Mouse (Mus musculus) intestine, embryonic 14.5 days (tissue): ENCODE data around the gene Fat1. TPM values are rescaled to one million over a fixed set of nuclear protein-coding genes. Genes with fewer than 3 reads are reported as not detected.

ENCODE experiments used
- ATAC-seq: fragments of 200-750 bp; cut with Nextera tagmentation; replicated peaks from 2 replicates; pipeline ENCODE4 v1.8.0; 2017; ENCODE audit warnings: low read depth, moderate number of reproducible peaks, moderate TSS enrichment, moderate library complexity; ENCODE audit not compliant: low FRiP score, low TSS enrichment
- DNase-seq: peaks from one replicate; pipeline ENCODE4 v3.0.0-alpha.2; 2018; ENCODE audit warnings: low spot score
- H3K27ac ChIP-seq: fragments of 300-500 bp; sonication (generic); 2 replicates; pipeline ENCODE4 v1.5.1; 2014; ENCODE audit warnings: low read depth, mild to moderate bottlenecking, control low read depth
- H3K27me3 ChIP-seq: fragments of 300-500 bp; sonication (generic); replicated peaks from 2 replicates; pipeline ENCODE4 v1.6.1; 2014; ENCODE audit warnings: low read length, control low read depth; ENCODE audit not compliant: control insufficient read depth, insufficient read depth
- H3K36me3 ChIP-seq: fragments of 300-500 bp; sonication (generic); 2 replicates; pipeline ENCODE4 v1.6.1; 2014; ENCODE audit warnings: low read length, control low read depth; ENCODE audit not compliant: control insufficient read depth, insufficient read depth
- H3K4me1 ChIP-seq: fragments of 300-500 bp; sonication (generic); replicated peaks from 2 replicates; pipeline ENCODE4 v1.6.1; 2014; ENCODE audit warnings: low read length, control low read depth, mixed read lengths; ENCODE audit not compliant: control insufficient read depth, insufficient read depth
- H3K4me2 ChIP-seq: fragments of 300-500 bp; sonication (generic); 2 replicates; pipeline ENCODE4 v1.6.1; 2014; ENCODE audit warnings: low read length
- H3K4me3 ChIP-seq: fragments of 300-500 bp; sonication (generic); 2 replicates; pipeline ENCODE4 v1.5.1; 2014; ENCODE audit warnings: low read depth, low read length, control low read depth, mixed read lengths
- H3K9ac ChIP-seq: fragments of 300-500 bp; sonication (generic); 2 replicates; pipeline ENCODE4 v1.6.1; 2014; ENCODE audit warnings: mild to moderate bottlenecking, low read length
- H3K9me3 ChIP-seq: fragments of 300-500 bp; sonication (generic); 2 replicates; pipeline ENCODE4 v1.6.1; 2016; ENCODE audit warnings: low read length, control low read depth; ENCODE audit not compliant: control insufficient read depth
- WGBS: fragments of 180-500 bp; shearing (Covaris S2); extraction: QIAGEN DNeasy Blood & Tissue Kit; methylation state at CpG from one replicate; pipeline ENCODE4 v1.1.7; 2014; 5-methylcytosine and 5-hydroxymethylcytosine counted together
- polyA plus RNA-seq: library from polyadenylated mRNA; unstranded; fragments of >200 nt; fragmentation: Nextera tagmentation; extraction: Ambion mirVana; gene quantifications from 2 replicates; pipeline ENCODE4 v1.2.1, GENCODE M21; 2014

The Fat1 gene
- polyA plus RNA-seq, 1 experiment from 2014 or later, result 29.7 TPM

DNA sequence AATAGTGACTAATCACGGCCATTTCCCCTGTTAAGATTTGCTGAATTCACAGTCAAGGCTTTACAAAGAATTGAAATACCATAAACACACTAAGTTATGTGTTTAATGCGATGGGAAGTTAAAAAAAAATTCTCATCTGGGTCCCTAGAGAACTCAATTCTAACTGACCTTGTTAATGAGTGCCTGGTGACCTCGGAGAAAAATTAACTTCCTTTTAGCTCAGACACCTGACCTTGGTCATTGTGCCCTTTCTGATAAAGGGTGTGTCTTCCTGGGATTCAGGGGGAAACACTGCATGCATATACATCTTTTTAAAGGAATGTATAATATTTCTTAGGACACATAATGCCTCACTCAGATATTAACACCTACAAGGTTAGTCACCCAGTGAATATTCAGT lies 68.8 kb downstream of the Fat1 start:
- Histone ChIP-seq H3K4me1 (peaks cover 16% of the 10 kb centered on the region), H3K4me3 (no peak overlapping the region), H3K36me3 (peaks cover 11% of the 10 kb centered on the region; the same call in 1 of the 2 replicates), H3K9ac (no peak overlapping the region), H3K27ac (no peak overlapping the region), H3K27me3 (no peaks in the 10 kb centered on the region), H3K9me3 (no peaks in the 10 kb centered on the region), H3K4me2 (no peak overlapping the region)
- ATAC-seq (no peak), DNase-seq (no peak)
- 52% methylated on average over 3 of the region's 3 CpGs for WGBS

DNA sequence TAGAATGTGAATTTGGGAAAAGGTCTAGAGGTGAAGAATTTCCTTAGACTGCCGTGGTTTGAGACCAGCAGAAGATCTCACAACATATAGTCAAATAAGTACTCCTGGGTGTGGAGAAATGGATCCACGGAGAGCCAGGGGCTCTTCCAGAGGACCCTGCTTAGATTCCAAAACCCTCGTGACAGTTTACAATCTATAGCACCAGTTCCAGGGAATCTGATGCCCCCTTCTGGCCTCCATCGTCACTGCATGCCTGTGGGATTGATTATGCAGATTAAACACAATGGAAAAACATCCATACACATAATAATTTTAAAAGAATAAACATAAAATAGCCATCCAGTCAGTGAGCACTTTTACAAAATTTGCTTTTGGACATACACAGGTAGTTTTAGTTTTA lies 75.4 kb downstream of the Fat1 start:
- ATAC-seq (no peak), DNase-seq (peak; percentile 79)
- Histone ChIP-seq H3K27ac (no peak overlapping the region), H3K4me1 (no peaks in the 10 kb centered on the region), H3K36me3 (peaks cover 71% of the 10 kb centered on the region), H3K9me3 (no peaks in the 10 kb centered on the region), H3K27me3 (no peaks in the 10 kb centered on the region), H3K4me2 (no peak overlapping the region), H3K4me3 (no peak overlapping the region), H3K9ac (no peak overlapping the region)
- 37% methylated on average over 4 of the region's 4 CpGs for WGBS

DNA sequence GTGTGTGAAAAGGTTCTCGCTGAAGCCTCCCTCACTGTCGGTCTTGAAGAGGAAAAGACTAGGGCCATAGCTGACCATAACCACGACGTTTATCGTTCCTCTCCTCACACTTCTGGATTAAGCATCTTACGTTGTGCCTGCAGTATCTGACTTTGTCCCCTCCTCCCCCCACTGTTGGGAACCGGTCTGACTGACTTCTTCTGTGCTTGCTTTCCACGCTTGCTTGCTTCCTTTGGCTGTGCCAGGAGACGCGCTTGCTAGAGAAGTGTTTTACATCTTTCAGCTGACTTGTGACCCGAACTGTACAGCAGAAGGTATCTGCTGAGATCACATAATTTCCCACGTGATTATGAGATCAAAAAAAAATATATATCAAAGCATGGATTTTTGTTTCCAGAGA lies 76.5 kb downstream of the Fat1 start:
- Histone ChIP-seq H3K27ac (no peak overlapping the region), H3K27me3 (no peaks in the 10 kb centered on the region), H3K9ac (no peak overlapping the region), H3K4me1 (no peaks in the 10 kb centered on the region), H3K4me2 (no peak overlapping the region), H3K36me3 (peaks cover 80% of the 10 kb centered on the region), H3K4me3 (no peak overlapping the region), H3K9me3 (no peaks in the 10 kb centered on the region)
- no peak for ATAC-seq
- WGBS, result 88% methylated on average over 12 of the region's 12 CpGs
- no peak for DNase-seq

DNA sequence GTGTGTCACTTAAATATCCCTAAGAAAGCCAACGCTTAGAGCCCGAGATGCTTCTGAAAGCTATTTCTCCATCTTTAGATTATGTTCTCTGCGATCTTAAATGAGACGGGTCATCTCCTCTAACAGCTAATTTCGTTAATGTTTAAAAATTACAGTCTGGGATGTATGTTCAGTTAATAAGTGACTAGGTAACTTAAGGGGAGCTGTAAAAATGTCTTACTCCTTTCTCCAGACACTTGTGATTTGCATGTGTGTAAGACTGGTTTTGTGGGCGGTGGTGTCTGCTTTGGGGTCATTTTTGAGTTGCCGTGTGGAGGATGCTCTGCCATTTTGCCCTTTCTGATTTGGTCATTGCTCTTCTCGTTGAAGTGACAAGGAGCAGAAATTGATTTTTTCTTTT lies 78.6 kb downstream of the Fat1 start:
- Histone ChIP-seq H3K4me3 (no peak overlapping the region), H3K4me2 (no peak overlapping the region), H3K27ac (no peak overlapping the region), H3K27me3 (no peaks in the 10 kb centered on the region), H3K9me3 (no peaks in the 10 kb centered on the region), H3K36me3 (peaks cover 91% of the 10 kb centered on the region), H3K4me1 (no peaks in the 10 kb centered on the region), H3K9ac (no peak overlapping the region)
- ATAC-seq, result no peak
- DNase-seq, result no peak
- WGBS, result 80% methylated on average over 8 of the region's 8 CpGs

DNA sequence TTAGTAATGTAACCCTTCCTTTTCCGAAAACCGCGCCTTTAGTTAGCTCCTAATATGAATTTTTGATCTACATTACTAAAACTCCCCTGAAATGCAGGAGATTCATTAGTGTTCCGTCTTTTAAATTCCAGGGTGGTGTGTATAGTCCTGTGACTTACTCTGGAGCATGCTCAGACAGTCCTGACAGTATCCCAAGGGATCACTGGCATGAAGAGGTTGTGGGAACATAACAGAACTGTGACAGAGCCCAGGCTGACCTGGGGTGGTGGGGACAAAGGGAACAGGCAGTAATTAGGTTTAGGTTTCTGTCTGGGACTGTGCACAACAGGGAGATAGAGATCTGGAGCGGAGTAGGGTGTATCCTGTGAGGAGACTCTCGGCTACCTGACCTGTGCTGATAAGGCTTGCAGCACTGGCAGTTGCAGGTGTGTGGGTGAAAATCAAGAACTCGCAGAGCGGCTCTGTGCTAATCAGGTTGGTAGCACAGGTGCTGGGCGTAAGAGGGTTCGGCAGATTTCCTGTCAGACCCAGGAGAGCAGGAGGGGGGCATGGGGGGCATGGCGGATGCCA lies 79.3 kb downstream of the Fat1 start:
- no peaks in the 10 kb centered on the region for H3K9me3 ChIP-seq
- no peaks in the 10 kb centered on the region for H3K4me1 ChIP-seq
- no peak overlapping the region for H3K4me2 ChIP-seq
- no peak overlapping the region for H3K9ac ChIP-seq
- ATAC-seq (0 out of 2 replicates have a peak, but pooled peaks have one; percentile 40), DNase-seq (no peak)
- 88% methylated on average over 11 of the region's 11 CpGs for WGBS
- no peaks in the 10 kb centered on the region for H3K27me3 ChIP-seq
- no peak overlapping the region for H3K4me3 ChIP-seq
- H3K27ac ChIP-seq, result no peak overlapping the region
- H3K36me3 ChIP-seq, result peaks cover 91% of the 10 kb centered on the region

DNA sequence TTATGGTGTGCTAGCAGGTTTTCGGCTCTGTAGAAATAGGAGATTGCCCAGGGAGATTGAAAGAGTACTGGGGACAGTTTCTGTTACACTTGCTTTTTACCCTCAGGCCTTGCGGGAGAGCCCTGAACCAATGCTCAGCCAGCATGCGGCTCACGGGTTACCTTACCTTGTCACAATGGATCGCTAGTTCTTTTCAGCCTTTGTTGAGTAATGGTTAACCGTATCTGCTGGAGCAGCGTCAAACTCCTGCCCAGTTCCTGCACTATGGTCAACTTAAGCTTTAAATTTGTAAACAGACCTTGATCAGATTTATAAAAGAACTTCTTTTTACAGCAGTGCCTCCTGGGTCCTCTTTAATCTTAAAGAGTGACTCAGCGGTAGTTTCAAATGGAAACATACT lies 80.6 kb downstream of the Fat1 start:
- no peak overlapping the region for H3K4me3 ChIP-seq
- no peak overlapping the region for H3K27ac ChIP-seq
- H3K9ac ChIP-seq, result no peak overlapping the region
- H3K4me1 ChIP-seq, result no peaks in the 10 kb centered on the region
- 92% methylated on average over 8 of the region's 8 CpGs for WGBS
- H3K27me3 ChIP-seq, result no peaks in the 10 kb centered on the region
- DNase-seq, result peak; percentile 6
- no peak for ATAC-seq
- no peak overlapping the region for H3K4me2 ChIP-seq
- H3K9me3 ChIP-seq, result no peaks in the 10 kb centered on the region
- H3K36me3 ChIP-seq, result peaks cover 82% of the 10 kb centered on the region

DNA sequence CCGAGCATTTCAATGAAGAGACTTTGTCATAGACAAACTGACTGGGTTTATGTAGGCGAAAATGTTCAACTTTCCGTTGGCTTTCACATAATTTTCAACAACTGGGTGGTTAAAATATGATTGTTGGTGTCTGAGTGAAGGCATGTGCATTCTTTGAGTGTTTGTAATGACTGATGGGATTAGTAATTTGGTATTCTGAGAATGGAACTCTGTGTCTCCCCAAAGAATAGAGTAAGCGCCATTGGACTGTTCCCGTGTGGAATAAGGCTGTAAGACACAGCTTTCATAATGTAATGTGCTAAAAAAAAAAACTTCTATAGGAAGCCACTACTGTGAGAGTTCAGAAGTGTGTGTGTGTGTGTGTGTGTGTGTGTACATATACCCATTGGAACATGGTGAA lies 84.0 kb downstream of the Fat1 start:
- Histone ChIP-seq H3K9ac (no peak overlapping the region), H3K36me3 (peaks cover 76% of the 10 kb centered on the region), H3K27ac (no peak overlapping the region), H3K4me3 (no peak overlapping the region), H3K27me3 (no peaks in the 10 kb centered on the region), H3K4me2 (no peak overlapping the region), H3K4me1 (no peaks in the 10 kb centered on the region), H3K9me3 (0 out of 2 replicates have a peak, but pooled peaks cover 2% of the 10 kb centered on the region)
- DNase-seq (no peak), ATAC-seq (no peak)
- 75% methylated on average over 5 of the region's 5 CpGs for WGBS

DNA sequence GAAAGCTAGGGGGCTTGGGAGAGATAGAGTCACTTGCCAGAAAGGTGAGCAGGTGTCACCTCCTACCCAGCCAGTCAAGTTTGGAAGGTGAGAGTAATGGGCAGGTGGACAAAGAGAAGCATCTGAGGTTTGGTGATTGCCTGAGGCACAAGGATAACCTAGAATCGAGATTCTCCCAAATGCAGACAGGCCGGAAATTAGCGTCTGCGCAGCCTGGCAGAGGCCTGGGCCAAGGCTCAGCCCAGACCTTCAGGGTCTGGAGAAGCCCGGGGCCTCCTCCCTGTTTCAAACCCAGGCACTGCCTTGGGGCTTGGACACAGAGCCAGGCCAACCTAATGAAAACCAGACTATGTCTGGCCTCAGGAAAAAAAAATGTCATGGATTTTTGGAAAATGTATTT lies 85.9 kb downstream of the Fat1 start:
- Histone ChIP-seq H3K4me1 (no peaks in the 10 kb centered on the region), H3K9me3 (0 out of 2 replicates have a peak, but pooled peaks cover 4% of the 10 kb centered on the region), H3K4me3 (no peak overlapping the region), H3K36me3 (peaks cover 76% of the 10 kb centered on the region), H3K4me2 (no peak overlapping the region), H3K27ac (no peak overlapping the region), H3K9ac (no peak overlapping the region), H3K27me3 (no peaks in the 10 kb centered on the region)
- DNase-seq, result peak; percentile 36
- 80% methylated on average over 5 of the region's 5 CpGs for whole genome bisulfite sequencing
- no peak for ATAC-seq

DNA sequence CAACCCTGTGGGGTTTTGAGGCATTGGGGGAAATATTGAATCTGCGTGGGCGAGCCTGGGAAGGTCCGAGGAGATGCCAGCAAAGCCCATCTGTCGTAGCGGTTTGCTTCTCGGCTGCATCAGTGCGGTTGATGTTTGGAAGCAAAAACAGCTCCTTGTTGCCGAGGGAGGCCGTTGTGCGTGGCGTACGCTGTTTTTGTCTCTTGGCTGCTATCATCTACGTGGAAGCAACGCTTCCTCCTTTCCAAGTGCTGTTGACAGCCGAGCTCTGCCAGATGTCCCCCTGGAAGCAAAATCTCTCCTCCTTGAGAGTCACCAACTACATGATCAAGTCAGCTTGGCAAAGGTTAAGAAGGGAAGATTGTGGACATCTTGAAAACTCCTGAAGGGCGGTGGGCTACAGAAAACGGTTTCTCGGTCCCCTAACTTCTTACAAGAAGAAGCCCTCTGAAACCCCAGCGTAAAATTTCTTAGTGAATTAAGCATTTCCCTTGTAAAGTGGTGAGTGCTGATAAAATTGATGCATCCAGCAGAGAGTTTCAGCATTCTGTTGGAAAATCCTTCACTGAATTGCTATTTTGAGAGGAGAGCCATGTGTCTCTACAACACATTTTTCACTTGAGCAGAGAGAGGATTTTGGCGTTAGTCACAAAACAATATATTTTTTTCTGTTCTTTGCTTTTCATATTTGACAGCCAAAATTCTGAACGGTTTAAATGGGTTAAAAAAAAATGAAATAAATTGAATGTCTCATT lies 86.8 kb downstream of the Fat1 start:
- Histone ChIP-seq H3K36me3 (peaks cover 79% of the 10 kb centered on the region), H3K4me2 (no peak overlapping the region), H3K4me3 (no peak overlapping the region), H3K9me3 (0 out of 2 replicates have a peak, but pooled peaks cover 4% of the 10 kb centered on the region), H3K27me3 (no peaks in the 10 kb centered on the region), H3K9ac (no peak overlapping the region), H3K4me1 (no peaks in the 10 kb centered on the region), H3K27ac (no peak overlapping the region)
- no peak for ATAC-seq
- WGBS, result 89% methylated on average over 21 of the region's 21 CpGs
- peak; percentile 39 for DNase-seq
